Mouse (Mus musculus) left cerebral cortex, adult 11 months (tissue): ENCODE measurements around the gene Gm49387.

ENCODE experiments used
- DNase-seq: peaks from one replicate; pipeline ENCODE4 v3.0.0; 2022; ENCODE audit warnings: low spot score

Gene Gm49387

GRCm38 (mm10) chr14:31574903-31575665, 65.6 kb downstream of the Gm49387 start:
- DNase-seq, result no peak

DNA sequence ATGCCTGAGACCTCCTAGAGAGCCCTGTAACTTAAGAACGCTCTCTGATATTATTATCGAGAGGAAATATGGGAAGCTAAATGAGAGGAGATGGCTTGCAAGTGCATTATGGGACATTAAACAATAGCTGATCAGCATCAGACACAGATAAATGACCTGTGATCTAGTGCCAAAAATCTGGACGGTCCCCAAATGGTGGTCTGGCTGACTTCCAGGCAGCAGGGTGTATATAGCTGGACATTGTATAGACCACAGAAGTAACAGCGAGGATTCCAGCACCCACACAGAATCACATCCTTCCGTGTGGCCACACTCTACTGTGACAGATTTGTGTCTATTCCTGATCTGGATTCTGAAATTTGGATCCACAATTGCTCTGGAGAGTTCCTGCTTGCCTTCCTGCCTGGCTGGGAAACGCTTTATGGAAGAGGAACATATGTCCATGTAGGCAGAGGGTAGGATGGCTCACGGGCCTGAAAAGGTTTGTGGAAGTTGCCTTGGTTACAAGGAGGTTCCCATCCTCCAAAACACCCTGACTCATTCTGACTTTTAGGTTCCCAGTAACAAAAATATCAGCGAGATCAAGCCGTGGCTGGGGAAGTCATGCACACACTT, 68.0 kb downstream of the Gm49387 start:
- DNase-seq, result peak; percentile 43

DNA sequence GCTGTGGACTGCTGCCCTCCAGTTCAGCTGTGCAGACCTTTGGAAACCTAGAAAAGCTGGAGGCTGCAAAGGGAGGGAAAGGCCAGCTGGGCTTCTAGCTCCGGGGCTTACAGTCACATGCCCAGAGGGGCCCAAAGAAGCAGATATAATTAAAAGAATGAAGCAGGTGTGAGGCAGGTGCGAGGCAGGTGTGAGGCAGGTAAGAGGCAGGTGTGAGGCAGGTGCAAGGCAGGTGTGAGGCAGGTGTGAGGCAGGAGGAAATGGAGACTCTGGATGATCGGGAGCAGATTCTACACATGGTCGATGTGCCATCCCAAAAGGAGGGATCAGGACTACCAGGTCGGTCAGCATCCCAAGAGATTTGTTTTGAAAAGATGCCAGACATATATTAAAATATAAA, 69.3 kb downstream of the Gm49387 start:
- no peak for DNase-seq

- no peak for DNase-seq
Observed at GRCm38 (mm10) chr14:31570131-31570951, 70.3 kb downstream of the Gm49387 start.

DNA sequence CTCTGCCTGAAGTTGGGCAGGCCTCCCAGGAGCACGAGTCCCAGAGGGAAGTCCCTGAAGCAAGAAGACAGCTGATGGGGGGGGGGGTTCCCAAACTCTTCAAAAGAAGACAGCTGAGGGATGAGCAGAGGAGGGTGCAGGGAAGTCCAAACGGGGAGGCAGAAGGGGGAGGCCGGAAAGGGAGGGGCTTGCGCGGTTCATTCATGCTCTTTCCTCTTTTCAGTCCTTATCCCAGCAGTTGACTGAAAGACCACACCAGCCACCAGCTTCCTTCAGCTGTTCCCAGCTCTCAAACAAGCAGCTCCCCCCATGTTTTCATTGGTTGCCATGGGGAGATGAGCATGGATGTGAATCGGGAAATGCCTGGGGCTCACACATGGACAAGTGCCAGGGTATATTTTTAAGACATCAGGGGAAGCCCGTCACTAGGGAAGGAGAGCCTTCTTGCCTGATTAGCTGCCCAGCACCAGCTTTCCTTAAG, 71.5 kb downstream of the Gm49387 start:
- no peak for DNase-seq

GRCm38 (mm10) chr14:31565478-31566212, 75.0 kb downstream of the Gm49387 start:
- DNase-seq, result no peak

GRCm38 (mm10) chr14:31564452-31565179, 76.1 kb downstream of the Gm49387 start:
- no peak for DNase-seq

- DNase-seq, result no peak
Observed at GRCm38 (mm10) chr14:31560886-31561285, 79.8 kb downstream of the Gm49387 start.

DNA sequence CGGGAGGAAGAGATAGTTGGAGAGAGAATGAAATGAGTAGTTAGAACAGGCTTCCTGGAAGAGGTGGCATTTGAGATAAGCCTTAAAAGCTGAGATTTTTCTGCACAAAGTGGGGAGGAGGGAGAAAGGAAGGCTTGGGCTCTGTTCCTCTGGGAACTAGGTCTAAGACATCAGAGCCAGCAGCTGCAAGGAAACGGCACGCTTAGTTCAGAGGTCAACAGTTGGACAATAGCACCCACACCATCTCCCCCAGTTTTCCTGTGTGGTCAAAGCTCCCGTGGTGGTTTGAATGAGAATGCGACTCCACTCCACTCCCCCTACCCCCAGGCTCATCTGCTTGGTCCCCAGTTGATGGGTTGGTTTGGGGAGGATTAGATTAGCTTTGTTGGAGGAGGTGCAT, 81.5 kb downstream of the Gm49387 start:
- no peak for DNase-seq

DNA sequence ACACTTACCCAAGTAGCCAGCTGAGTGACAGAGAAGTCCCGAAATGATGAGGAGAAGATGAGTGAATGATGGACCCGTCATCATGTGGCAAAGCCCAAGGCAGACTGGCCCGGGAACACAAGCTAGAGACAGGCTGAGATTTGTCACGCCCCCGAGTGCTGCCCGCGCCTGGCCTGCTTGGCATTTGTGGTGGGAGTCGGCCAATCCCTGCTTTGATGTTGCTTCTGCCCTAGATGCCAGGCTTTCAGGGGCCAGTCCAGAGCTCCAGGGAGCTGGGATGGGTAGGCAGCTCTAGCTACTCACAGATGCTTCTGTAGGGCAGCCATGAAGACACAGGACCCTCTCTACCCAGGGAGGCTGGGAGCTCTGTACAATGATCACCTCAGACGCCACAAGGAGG, 82.9 kb downstream of the Gm49387 start:
- no peak for DNase-seq

GRCm38 (mm10) chr14:31557273-31557672, 83.4 kb downstream of the Gm49387 start:
- no peak for DNase-seq

GRCm38 (mm10) chr14:31556526-31557260, 84.0 kb downstream of the Gm49387 start:
- DNase-seq, result no peak

- DNase-seq, result no peak
Observed at GRCm38 (mm10) chr14:31555963-31556434, 84.7 kb downstream of the Gm49387 start.

GRCm38 (mm10) chr14:31555021-31555420, 85.7 kb downstream of the Gm49387 start:
- no peak for DNase-seq

DNA sequence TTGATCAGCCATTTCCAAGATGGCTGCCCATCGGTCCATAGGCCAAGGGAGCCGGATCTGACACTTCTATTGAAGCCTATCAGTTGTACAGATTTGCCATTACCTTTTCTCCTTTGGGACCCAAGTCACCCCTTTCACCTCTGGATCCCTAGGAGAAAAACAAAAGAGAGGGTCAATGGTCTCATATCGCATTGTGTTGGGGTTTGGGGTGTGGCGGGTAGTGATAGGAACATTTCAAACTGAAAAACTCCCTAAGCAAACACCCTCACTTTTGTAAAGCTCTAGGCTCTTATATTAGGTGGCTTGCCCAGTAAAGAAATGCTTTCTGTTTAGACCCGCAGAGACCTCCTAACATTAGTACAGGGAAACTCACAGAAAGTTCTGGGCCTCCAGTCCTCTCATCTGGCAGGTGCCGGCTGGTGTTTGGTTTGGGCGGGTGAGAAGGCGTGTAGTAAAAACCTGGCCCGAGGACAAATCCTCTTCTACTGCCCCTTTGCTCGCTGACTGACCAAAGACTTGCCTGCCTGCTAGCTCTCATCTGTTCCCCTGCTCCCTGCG, 96.7 kb downstream of the Gm49387 start:
- DNase-seq, result no peak

DNA sequence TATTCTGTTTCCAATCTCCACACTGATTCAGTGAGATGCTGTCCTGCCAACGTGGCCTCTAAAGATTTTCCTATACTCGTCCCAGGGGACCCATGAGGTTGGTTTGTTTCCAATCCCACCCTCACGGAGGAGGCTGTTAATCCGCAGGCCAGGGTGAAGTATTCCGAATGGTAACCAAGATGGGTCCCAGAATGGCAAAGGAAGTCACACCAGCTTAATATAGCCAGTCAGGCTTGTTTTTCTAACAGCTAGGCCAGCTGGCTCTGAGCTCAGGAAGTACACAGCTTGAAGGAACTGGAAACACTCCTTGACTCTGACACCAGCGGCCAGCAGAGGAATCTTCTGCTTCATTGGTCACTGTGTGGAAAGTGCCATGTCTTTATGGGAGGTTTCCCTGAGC, 103.4 kb downstream of the Gm49387 start:
- no peak for DNase-seq

DNA sequence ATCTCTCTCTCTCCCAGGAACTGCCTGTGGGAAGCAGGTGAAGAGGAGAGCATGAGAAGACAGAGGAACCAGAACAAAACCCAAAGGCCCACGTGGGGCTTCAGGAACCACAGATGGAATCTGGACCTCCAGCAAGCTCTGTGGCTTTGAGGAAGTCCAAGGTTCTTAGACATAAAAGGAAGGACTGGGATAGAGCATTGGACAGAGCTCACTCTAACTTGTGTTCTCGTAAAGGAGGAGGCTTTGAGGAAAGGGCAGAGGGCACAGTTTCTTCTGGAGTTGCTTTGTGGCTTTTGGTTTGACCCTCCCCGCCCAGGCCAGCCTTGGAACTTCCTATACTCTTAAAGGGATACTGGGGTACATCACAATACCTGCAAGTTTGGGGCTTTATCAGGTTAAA, 108.0 kb downstream of the Gm49387 start:
- no peak for DNase-seq

GRCm38 (mm10) chr14:31531506-31532148, 109.1 kb downstream of the Gm49387 start:
- DNase-seq, result no peak

DNA sequence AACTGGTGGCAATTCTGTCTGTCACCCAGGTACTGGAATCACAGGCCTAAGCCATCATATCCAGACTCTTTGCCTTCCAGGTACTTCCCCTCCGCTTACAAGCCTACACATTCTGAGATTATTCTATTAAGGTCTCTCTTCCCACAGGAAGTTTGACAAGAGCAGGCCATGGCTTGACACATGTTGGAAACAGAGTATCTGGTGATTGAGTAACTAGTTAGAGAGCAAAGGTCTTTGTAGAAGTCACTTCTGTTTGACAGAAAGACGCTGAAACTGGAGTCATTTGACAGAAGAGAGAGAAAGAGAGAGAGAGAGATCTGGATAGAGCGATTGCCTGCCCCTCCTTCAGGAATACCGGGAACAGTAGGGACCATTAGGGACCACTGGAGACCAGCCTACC, 109.8 kb downstream of the Gm49387 start:
- no peak for DNase-seq
